Mouse (Mus musculus) megakaryocyte, embryonic 14.5 days (primary cell): ENCODE data around the gene Nemp1. TPM values are rescaled to one million over a fixed set of nuclear protein-coding genes. Genes with fewer than 3 reads are reported as not detected.

ENCODE experiments used
- H3K27me3 ChIP-seq: replicated peaks from 2 replicates; pipeline ENCODE3; 2012; ENCODE audit warnings: inconsistent platforms
- H3K36me3 ChIP-seq: replicated peaks from 2 replicates; pipeline ENCODE3; 2012; ENCODE audit warnings: low read length, inconsistent platforms, mixed read lengths
- H3K4me1 ChIP-seq: 2 replicates; pipeline ENCODE4 v1.6.1; 2012; ENCODE audit warnings: inconsistent platforms
- H3K4me3 ChIP-seq: replicated peaks from 2 replicates; pipeline ENCODE3; 2012; ENCODE audit warnings: moderate library complexity, mild to moderate bottlenecking, inconsistent platforms
- H3K9me3 ChIP-seq: 2 replicates; pipeline ENCODE4 v1.6.1; 2012; ENCODE audit warnings: inconsistent platforms
- FLI1 ChIP-seq: IDR thresholded peaks from 2 replicates; pipeline ENCODE4 v1.6.1; 2012; ENCODE audit warnings: low read length, inconsistent platforms, mixed read lengths
- GATA1 ChIP-seq: IDR thresholded peaks from 3 replicates; pipeline ENCODE4 v1.6.1; 2012; ENCODE audit warnings: mixed read lengths, low read length, inconsistent platforms, borderline replicate concordance
- polyA plus RNA-seq: library from polyadenylated mRNA; stranded (reverse); fragments of >175 nt; gene quantifications from 2 replicates; pipeline ENCODE4 v1.2.3, GENCODE M21; 2012; ENCODE audit warnings: low replicate concordance; ENCODE audit not compliant: insufficient read depth

Nemp1 gene
- polyA plus RNA-seq, 1 experiment, result 1.5 TPM

- H3K9me3 ChIP-seq, result peaks cover 14% of the 10 kb centered on the region; the same call in 1 of the 2 replicates
- peaks cover 21% of the 10 kb centered on the region for H3K4me1 ChIP-seq
- no peak overlapping the region for H3K4me3 ChIP-seq
- peaks cover 52% of the 10 kb centered on the region for H3K27me3 ChIP-seq
- no peaks in the 10 kb centered on the region for H3K36me3 ChIP-seq
- TF ChIP-seq GATA1 (no peak), FLI1 (no peak)
Measured at GRCm38 (mm10) chr10:127622661-127623060, 44.0 kb upstream of the Nemp1 start.

DNA sequence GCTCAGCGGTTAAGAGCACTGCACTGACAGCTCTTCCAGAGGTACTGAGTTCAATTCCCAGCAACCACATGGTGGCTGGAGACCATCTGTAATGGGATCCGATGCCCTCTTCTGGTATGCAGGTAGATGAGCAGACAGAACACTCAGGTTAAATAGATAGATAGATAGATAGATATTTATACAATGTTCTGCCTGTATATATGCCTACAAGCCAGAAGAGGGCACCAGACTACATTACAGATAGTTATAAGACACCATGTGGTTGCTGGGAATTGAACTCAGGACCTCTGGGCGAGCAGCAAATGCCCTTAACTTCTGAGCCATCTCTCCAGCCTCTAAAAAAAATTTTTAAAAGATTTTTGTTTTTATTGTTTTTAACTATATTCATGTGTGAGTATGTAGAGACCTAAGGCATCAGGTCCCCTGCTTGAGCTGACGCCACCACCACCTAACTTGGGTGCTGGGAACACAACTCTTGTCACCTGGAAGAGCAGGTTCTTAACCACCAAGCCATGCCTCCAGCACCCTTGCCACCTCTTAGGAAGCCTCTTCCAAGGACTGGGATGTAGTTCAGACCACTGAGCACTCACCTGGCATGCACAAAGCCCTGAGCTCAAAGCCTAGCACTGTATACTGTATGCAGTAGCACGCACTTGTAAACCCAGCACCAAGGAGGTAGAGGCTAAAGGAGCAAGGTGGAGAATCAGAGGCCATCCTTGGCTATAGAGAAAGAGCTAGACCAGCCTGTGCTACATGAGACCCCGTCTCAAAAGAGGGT is 43.1 kb upstream of the Nemp1 start:
- Histone ChIP-seq H3K4me3 (no peak overlapping the region), H3K36me3 (no peaks in the 10 kb centered on the region), H3K4me1 (peaks cover 21% of the 10 kb centered on the region), H3K9me3 (peaks cover 14% of the 10 kb centered on the region; the same call in 1 of the 2 replicates), H3K27me3 (peaks cover 43% of the 10 kb centered on the region)
- no peak for TF ChIP-seq FLI1
- TF ChIP-seq GATA1, result no peak

- Histone ChIP-seq H3K27me3 (peaks cover 27% of the 10 kb centered on the region), H3K36me3 (no peaks in the 10 kb centered on the region), H3K4me3 (no peak overlapping the region), H3K9me3 (peaks cover 14% of the 10 kb centered on the region; the same call in 1 of the 2 replicates), H3K4me1 (peaks cover 13% of the 10 kb centered on the region)
- TF ChIP-seq GATA1 (no peak), FLI1 (no peak)
Measured at GRCm38 (mm10) chr10:127626433-127626832, 40.3 kb upstream of the Nemp1 start.

- peaks cover 35% of the 10 kb centered on the region for H3K27me3 ChIP-seq
- peak overlapping the region; percentile 23 for H3K4me3 ChIP-seq
- peaks cover 14% of the 10 kb centered on the region for H3K4me1 ChIP-seq
- H3K36me3 ChIP-seq, result no peaks in the 10 kb centered on the region
- TF ChIP-seq FLI1, result no peak
- TF ChIP-seq GATA1, result no peak
- peaks cover 5% of the 10 kb centered on the region; the same call in 1 of the 2 replicates for H3K9me3 ChIP-seq
Measured at GRCm38 (mm10) chr10:127631261-127632214, 35.2 kb upstream of the Nemp1 start.

- Histone ChIP-seq H3K36me3 (no peaks in the 10 kb centered on the region), H3K4me3 (no peak overlapping the region), H3K4me1 (peaks cover 19% of the 10 kb centered on the region), H3K9me3 (no peaks in the 10 kb centered on the region), H3K27me3 (peaks cover 36% of the 10 kb centered on the region)
- no peak for TF ChIP-seq GATA1
- TF ChIP-seq FLI1, result no peak
Measured at GRCm38 (mm10) chr10:127632668-127633271, 33.9 kb upstream of the Nemp1 start.

GRCm38 (mm10) chr10:127640421-127640820 is 26.3 kb upstream of the Nemp1 start:
- H3K4me3 ChIP-seq, result peak overlapping the region; percentile 31
- H3K4me1 ChIP-seq, result peaks cover 44% of the 10 kb centered on the region
- H3K9me3 ChIP-seq, result no peaks in the 10 kb centered on the region
- peaks cover 8% of the 10 kb centered on the region for H3K27me3 ChIP-seq
- peaks cover 6% of the 10 kb centered on the region for H3K36me3 ChIP-seq
- TF ChIP-seq FLI1 (no peak), GATA1 (no peak)

GRCm38 (mm10) chr10:127641861-127642771 is 24.6 kb upstream of the Nemp1 start:
- H3K36me3 ChIP-seq, result peaks cover 22% of the 10 kb centered on the region
- peaks cover 3% of the 10 kb centered on the region for H3K27me3 ChIP-seq
- H3K4me1 ChIP-seq, result peaks cover 46% of the 10 kb centered on the region
- H3K4me3 ChIP-seq, result peak overlapping the region; percentile 98
- no peaks in the 10 kb centered on the region for H3K9me3 ChIP-seq
- TF ChIP-seq FLI1 (no peak), GATA1 (no peak)

DNA sequence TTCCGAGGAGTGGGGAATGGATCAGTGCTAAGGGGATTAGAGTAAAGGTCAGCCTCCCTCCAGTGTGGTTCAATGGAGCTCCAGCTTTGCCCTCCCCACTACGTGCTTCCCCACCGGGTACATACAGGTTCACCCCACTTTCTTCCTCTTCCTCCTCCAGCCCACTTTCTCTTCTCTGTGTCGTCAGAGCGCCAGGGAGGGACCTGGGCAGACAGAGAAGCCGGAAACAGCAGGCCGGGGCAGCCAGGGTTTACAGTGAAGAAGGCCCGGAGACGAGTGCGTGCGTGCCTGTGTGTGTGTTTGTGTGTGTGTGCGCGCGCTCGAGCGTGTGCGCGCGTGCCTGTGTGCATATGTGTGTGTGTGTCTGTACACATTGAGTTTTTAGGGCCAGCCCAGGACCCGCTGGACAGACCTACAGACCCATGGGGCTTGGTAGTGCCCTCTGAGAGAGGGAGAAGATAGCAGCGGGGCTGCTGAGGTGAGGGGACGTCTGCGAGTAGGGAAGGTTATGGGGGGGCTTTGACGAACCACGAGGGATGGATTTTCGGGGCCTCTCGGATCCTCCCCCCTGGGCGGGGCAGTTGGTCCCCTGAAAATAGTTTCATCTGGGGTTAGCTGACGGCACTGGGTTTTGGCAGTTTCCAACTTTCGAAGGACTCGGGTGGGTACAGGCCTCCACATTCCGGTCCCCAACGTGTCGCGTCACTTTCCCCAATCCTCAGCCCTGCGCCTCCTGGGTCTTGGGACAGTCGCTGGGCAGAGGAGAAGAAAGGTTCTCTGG is 23.7 kb upstream of the Nemp1 start, which contains the start of gene Stat6:
Stat6 (plus strand) TSS at position 215 of the 781 bp plus-strand sequence.
- H3K27me3 ChIP-seq, result peaks cover 3% of the 10 kb centered on the region
- TF ChIP-seq FLI1 (no peak), GATA1 (no peak)
- no peaks in the 10 kb centered on the region for H3K9me3 ChIP-seq
- H3K4me3 ChIP-seq, result peak within 1 kb of the TSS; percentile 98
- peaks cover 30% of the 10 kb centered on the region for H3K36me3 ChIP-seq
- H3K4me1 ChIP-seq, result peaks cover 48% of the 10 kb centered on the region
